Mouse (Mus musculus) cerebellum, adult 9-10 months (tissue): ENCODE measurements around the gene Ston2.
"Not testable (repeated sequence)": the region's sequence is repeated elsewhere in the genome, so short reads cannot be mapped to it uniquely, and the experiment has no call there.

Source experiments
- DNase-seq: peaks from one replicate; pipeline ENCODE4 v3.0.0; 2022

The Ston2 gene

GRCm38 (mm10) chr12:91789801-91790200, 1.6 kb upstream of the Ston2 start:
- peak; percentile 50 for DNase-seq

- DNase-seq: not testable (repeated sequence)
These were observed 259 bp upstream of the Ston2 start for GRCm38 (mm10) chr12:91788446-91788845.

DNA sequence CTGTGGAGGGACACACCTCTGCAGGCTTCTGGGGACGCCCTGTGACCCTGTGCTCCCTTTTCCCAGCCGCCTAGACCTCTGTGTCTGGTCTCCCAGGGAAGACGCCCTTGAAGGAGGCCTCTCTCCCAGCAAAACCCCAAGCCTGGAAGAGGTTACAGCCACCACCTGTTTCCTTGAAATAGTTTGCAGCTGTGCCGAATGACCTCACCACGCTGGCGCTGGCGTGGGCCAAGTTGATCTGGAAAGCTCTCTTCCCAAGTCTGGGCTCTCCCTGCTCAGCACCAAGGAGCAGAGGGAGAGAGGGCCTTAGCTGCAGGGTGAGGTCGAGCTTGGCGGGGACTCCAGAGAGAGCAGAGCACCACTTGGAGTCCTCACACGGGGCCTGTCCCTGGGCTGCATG, 1.8 kb downstream of the Ston2 start:
- DNase-seq: no peak

- DNase-seq: no peak
These were observed 6.8 kb downstream of the Ston2 start for GRCm38 (mm10) chr12:91781432-91781831.

GRCm38 (mm10) chr12:91780531-91780930, 7.7 kb downstream of the Ston2 start:
- DNase-seq: no peak

DNA sequence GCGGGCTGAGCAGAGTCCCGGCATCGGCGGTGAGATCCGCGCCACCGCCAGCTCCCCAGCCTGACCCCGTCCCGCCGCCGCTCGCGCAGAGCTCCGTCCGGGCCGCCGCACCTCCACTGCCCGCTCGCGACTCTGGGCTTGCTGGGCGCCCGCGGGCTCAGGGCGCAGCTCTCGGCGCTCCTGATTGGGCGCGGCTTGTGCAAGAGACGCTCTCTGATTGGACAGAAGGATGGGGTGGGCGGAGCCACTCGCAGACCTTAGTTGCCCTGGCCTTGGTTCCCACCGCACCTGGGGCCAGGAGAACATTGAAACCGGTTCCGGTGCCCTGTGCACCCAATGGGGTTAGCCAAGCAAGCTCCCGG, 9.2 kb downstream of the Ston2 start:
- DNase-seq: peak; percentile 22

GRCm38 (mm10) chr12:91778211-91779003, 9.8 kb downstream of the Ston2 start:
- no peak for DNase-seq

DNA sequence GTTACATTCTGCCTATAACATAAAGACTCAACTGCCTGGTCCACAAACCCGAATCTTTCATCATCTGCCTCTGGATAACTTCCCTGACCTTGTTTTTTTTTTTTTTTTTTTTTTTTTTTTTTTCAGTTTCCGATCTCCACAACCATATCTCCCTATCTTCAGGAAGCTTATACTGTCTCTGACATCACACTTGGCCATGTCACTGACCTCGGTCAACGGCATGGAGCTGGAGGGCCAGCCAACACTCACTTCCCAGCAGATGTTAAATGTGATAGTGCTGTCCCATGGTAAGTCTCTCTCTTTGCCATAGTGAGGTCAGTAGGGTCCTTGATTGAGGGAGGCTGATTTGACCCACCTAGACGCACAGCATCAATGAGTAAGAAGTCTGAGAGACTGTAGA, 11.8 kb downstream of the Ston2 start:
- DNase-seq: no peak

GRCm38 (mm10) chr12:91774811-91775284, 13.3 kb downstream of the Ston2 start:
- no peak for DNase-seq

- no peak for DNase-seq
These were observed 19.3 kb downstream of the Ston2 start for GRCm38 (mm10) chr12:91768871-91769270.

DNA sequence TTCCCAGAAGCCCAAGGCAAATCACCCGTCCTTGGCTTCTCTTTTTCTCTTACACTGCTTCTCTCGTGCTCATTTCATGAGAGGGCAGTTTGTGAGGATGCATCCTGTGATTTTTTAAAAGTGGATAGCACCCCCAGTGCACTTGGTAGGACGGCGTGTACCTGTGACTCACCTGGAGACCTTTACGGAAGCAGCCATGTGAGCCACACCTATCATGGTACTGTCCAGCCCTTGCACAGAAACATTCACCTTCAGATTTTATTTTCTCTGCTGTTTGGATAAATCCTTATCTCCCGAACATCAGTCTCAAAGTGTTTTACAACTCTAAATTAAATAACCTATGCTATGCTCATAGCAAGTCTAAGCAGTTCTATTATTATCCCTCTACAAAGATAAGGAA, 20.0 kb downstream of the Ston2 start:
- no peak for DNase-seq

DNA sequence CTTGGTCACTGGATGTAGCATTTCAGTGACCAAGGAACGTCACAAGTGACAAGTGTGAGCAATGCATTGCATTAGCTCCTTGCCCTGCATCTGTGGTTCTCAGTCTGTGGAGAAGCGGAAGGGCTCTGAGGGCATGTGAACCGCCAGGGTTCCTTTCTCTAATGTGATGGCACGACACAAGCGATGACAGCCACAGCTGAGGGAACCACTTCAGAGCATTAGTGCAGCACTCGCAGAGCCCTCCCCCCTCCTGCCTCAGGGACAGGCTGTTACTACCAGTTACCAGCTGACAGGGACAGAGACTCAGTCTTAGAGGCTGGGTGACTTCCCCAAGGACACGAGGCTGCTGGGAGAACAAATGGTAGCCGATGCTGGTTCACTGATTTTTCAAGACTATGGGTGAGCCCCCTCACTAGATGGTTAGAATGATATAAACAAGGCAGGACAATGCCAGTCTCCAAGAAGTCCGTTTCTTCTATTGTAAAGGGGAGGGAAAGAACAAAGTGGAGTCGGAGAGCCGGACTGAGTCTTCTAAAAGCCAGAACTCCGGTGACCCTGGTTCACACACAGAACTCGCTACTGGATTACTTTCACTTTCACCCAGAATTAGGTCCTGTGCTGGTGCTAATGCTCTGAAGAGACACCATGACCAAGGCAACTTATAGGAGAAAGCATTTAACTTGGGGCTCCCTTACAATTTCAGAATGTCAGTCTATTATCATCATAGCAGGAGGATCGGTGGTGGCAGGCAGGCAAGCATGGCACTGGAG, 21.7 kb downstream of the Ston2 start:
- DNase-seq: no peak

- DNase-seq: no peak
These were observed 22.7 kb downstream of the Ston2 start for GRCm38 (mm10) chr12:91765504-91765903.

DNA sequence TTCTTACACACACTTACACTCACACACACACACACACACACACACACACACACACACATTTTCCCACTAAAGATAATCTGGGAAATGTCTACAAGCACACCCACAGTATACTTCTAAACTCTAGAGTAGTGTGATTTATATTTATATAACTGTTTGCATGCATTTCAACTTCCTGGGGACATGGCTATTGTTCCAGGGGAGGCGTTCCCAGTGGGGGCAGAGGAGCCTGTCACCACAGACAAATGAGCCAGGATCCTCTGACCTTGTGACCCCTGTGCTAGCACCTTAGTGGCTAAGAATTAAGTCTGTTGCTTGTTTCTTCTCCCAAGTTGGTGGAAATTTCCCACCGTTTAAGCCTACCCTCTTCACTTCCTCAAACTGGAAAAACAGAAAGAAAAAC, 23.1 kb downstream of the Ston2 start:
- DNase-seq: no peak

DNA sequence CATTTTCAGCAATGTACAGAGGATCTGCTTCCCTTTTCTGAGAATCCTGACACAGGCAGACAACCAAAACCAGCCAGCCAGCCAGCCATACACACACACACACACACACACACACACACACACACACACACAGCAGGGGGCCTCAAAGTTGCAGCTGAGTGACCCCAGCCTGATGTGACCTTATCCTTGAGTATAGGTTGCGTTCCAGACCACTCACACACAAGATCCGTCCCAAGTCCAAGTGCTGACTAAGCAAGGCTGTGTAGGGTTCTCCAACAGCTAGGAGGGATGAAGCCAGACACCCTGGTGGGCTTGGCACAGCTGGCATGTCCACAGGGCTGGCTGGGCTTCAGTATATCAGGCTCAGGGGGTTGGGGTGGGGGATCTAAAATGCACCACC, 23.7 kb downstream of the Ston2 start:
- DNase-seq: no peak

- no peak for DNase-seq
These were observed 28.4 kb downstream of the Ston2 start for GRCm38 (mm10) chr12:91759836-91760235.

DNA sequence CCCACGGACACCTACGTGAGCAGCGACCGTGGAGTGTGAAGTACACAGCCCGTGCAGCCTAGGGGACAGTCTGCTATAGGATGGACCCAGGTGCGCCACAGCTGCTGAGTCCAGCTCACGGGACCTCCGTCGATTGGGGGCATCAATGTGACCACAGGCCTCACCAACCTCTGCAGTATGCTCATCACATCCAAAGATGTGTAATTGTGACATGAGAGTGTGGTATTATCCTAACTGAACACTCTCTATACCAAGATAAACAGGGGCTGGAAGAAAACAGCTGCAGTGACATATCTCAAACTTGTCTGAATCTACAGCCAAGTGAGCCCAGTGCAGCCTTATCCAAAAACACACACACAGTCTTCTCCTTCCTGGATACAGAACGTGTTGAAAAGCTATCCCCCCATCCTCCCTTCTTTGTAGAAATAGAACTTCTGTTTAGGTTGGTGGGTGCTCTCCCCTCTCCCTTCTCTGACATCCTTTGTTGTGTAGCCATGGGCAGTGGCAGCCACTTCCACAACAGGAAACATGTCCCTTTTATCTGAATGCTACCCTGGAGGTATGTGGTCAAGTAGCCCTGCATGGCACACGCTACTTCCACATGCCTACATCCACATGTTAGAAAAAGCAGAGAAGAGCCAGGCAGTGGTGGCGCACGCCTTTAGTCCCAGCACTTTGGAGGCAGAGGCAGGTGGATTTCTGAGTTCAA, 30.2 kb downstream of the Ston2 start:
- no peak for DNase-seq

DNA sequence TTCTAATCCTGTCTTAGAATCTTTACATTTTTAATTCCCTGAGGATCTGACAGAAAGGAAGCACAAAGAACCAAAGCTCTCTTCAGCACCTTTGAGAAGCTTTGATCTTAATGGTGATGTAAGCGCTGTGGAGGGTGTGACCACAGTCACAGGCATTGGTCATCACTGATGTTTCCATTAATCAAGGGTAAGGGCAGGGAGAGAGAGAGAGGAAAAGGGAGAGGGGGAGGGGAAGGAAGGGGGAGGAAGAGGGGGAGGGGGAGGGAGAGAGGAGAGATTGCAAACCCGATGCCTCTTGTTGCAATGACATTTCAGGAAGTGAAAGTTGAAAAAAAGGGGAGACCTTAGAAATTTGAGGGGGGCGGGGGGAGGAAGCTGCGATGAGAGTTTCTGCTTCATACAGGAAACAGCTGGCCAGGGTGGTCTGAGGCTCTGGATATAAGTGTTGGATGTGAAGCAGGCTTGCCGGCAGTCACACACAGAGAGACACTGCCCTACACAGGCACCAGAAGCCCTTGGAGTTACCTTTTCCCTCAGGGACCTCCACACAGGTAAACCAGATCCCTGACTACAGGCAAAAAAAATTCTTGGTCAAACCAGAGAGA, 31.5 kb downstream of the Ston2 start:
- DNase-seq: no peak

GRCm38 (mm10) chr12:91754606-91755005, 33.6 kb downstream of the Ston2 start:
- DNase-seq: no peak

DNA sequence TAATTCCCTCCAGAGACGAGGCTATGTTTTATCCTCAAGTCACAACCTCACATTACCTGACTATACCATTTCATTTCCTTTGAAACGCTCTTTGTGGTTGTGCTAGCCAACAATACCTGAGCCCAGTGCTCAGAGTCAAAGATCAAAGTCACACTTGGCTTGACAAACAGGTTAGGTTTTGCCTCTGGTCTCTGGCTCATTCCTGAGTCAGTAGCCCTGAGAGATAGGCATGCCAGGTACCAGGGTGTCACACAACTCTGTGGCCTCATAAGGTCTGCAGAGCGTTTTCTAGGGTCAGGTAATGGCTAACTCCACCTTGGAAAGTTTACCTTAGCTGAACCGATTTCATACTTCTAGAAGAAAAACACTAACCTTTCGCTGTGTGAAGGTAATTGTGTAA, 35.5 kb downstream of the Ston2 start:
- DNase-seq: no peak

GRCm38 (mm10) chr12:91751893-91752597, 36.1 kb downstream of the Ston2 start:
- no peak for DNase-seq

- DNase-seq: no peak
These were observed 38.5 kb downstream of the Ston2 start for GRCm38 (mm10) chr12:91749543-91750184.
